Mouse (Mus musculus) olfactory bulb, adult 2 months (tissue): Measurements from ENCODE around the gene 4930402H24Rik.

ENCODE experiments used
- CTCF ChIP-seq: fragments of 200-500 bp; IDR thresholded peaks from 2 replicates; pipeline ENCODE4 v1.5.1; 2012; ENCODE audit warnings: low read depth, mild to moderate bottlenecking, low read length, moderate library complexity; ENCODE audit not compliant: insufficient read depth
- POLR2A ChIP-seq: fragments of 200-500 bp; IDR thresholded peaks from 2 replicates; pipeline ENCODE4 v1.6.1; 2012; ENCODE audit warnings: mild to moderate bottlenecking, low read depth, low read length, moderate library complexity; ENCODE audit not compliant: insufficient read depth

- TF ChIP-seq CTCF (no peak), POLR2A (no peak)
Observed at GRCm38 (mm10) chr2:130724369-130724768, 181.8 kb downstream of the 4930402H24Rik start.
